Mouse (Mus musculus) limb, embryonic 10.5 days (tissue): ENCODE results near the gene Aoc3. TPM values are rescaled to one million over a fixed set of nuclear protein-coding genes. Genes with fewer than 3 reads are reported as not detected.

Experiments used
- DNase-seq: peaks from one replicate; pipeline ENCODE4 v3.0.0-alpha.2; 2017; ENCODE audit warnings: low spot score
- H3K27ac ChIP-seq: fragments of 300-500 bp; sonication (generic); 2 replicates; pipeline ENCODE4 v1.5.1; 2016; ENCODE audit warnings: mild to moderate bottlenecking
- H3K27me3 ChIP-seq: fragments of 300-500 bp; sonication (generic); 2 replicates; pipeline ENCODE4 v1.6.1; 2016; ENCODE audit warnings: low read depth, mild to moderate bottlenecking; ENCODE audit not compliant: poor library complexity, severe bottlenecking
- H3K36me3 ChIP-seq: fragments of 300-500 bp; sonication (generic); 2 replicates; pipeline ENCODE4 v1.6.1; 2016; ENCODE audit warnings: mild to moderate bottlenecking, moderate library complexity
- H3K4me1 ChIP-seq: fragments of 300-500 bp; sonication (generic); 2 replicates; pipeline ENCODE4 v1.6.1; 2016
- H3K4me3 ChIP-seq: fragments of 300-500 bp; sonication (generic); 2 replicates; pipeline ENCODE4 v1.5.1; 2016; ENCODE audit warnings: mild to moderate bottlenecking, moderate library complexity
- H3K9me3 ChIP-seq: fragments of 300-500 bp; sonication (generic); replicated peaks from 2 replicates; pipeline ENCODE4 v1.6.1; 2016; ENCODE audit warnings: mild to moderate bottlenecking
- WGBS: fragments of 180-500 bp; shearing (Covaris S2); methylation state at CpG from one replicate; pipeline ENCODE4 v1.1.7; 2016; 5-methylcytosine and 5-hydroxymethylcytosine counted together
- polyA plus RNA-seq: library from polyadenylated mRNA; unstranded; fragments of >200 nt; fragmentation: Nextera tagmentation; extraction: Ambion mirVana; gene quantifications from 2 replicates; pipeline ENCODE4 v1.2.1, GENCODE M21; 2016

The Aoc3 gene
- polyA plus RNA-seq, 1 experiment from 2014 or later, result 0.03 TPM

GRCm38 (mm10) chr11:101334023-101334422, 3.6 kb downstream of the Aoc3 start:
- H3K27ac ChIP-seq, result peak overlapping the region; percentile 77

GRCm38 (mm10) chr11:101334516-101334915, 4.1 kb downstream of the Aoc3 start:
- Histone ChIP-seq H3K9me3 (no peaks in the 10 kb centered on the region), H3K36me3 (no peaks in the 10 kb centered on the region), H3K27me3 (no peaks in the 10 kb centered on the region), H3K27ac (peak overlapping the region; percentile 77), H3K4me1 (peaks cover 42% of the 10 kb centered on the region), H3K4me3 (peak overlapping the region; percentile 19; the same call in 1 of the 2 replicates)
- 1% methylated on average over 6 of the region's 6 CpGs for WGBS
- peak; percentile 83 for DNase-seq

More at GRCm38 (mm10) chr11:101334023-101334422, 3.6 kb downstream of the Aoc3 start:
- Histone ChIP-seq H3K4me1 (peaks cover 42% of the 10 kb centered on the region), H3K27me3 (no peaks in the 10 kb centered on the region), H3K9me3 (no peaks in the 10 kb centered on the region), H3K36me3 (no peaks in the 10 kb centered on the region), H3K4me3 (peak overlapping the region; percentile 19; the same call in 1 of the 2 replicates)
- peak; percentile 53 for DNase-seq
- 25% methylated on average over 10 of the region's 10 CpGs for WGBS

GRCm38 (mm10) chr11:101335685-101336084, 5.3 kb downstream of the Aoc3 start:
- no peak overlapping the region for H3K4me3 ChIP-seq
- H3K4me1 ChIP-seq, result peaks cover 42% of the 10 kb centered on the region
- no peaks in the 10 kb centered on the region for H3K36me3 ChIP-seq
- 89% methylated on average over 9 of the region's 9 CpGs for WGBS
- H3K27ac ChIP-seq, result peak overlapping the region; percentile 56
- H3K9me3 ChIP-seq, result no peaks in the 10 kb centered on the region
- no peaks in the 10 kb centered on the region for H3K27me3 ChIP-seq
- DNase-seq, result no peak

- peaks cover 41% of the 10 kb centered on the region for H3K4me1 ChIP-seq
- H3K36me3 ChIP-seq, result no peaks in the 10 kb centered on the region
- 2% methylated on average over 9 of the region's 9 CpGs for WGBS
- H3K27ac ChIP-seq, result peak overlapping the region; percentile 78
- H3K4me3 ChIP-seq, result peak overlapping the region; percentile 49
- H3K27me3 ChIP-seq, result no peaks in the 10 kb centered on the region
- DNase-seq, result peak; percentile 58
- no peaks in the 10 kb centered on the region for H3K9me3 ChIP-seq
These were observed 7.8 kb downstream of the Aoc3 start for GRCm38 (mm10) chr11:101338123-101338760.

GRCm38 (mm10) chr11:101347083-101347775, 16.8 kb downstream of the Aoc3 start:
- Histone ChIP-seq H3K4me3 (no peak overlapping the region), H3K4me1 (peaks cover 22% of the 10 kb centered on the region), H3K27me3 (no peaks in the 10 kb centered on the region), H3K27ac (no peak overlapping the region), H3K36me3 (no peaks in the 10 kb centered on the region), H3K9me3 (no peaks in the 10 kb centered on the region)
- no peak for DNase-seq
- 72% methylated on average over 10 of the region's 10 CpGs for WGBS

DNA sequence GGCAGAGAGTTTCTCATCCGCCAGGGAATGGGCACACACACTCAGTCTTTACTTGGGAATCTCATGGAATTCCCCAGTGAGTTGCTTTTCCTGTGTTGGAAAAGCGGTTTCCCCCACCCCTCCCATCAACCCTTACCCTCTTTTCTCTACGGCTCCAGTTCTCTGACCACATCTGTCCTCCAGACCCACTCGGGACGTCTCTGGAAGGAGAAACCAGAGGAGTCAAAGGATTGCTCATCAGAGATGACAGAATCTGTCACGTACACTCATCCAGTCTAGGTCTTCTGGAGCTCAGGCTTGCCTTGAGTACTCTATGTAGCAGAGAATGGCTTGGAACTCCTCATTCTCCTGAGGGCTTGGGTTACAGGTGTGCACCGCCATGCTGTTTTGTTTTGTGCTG, 18.4 kb downstream of the Aoc3 start:
- Histone ChIP-seq H3K27ac (peak overlapping the region; percentile 36; the same call in 1 of the 2 replicates), H3K36me3 (no peaks in the 10 kb centered on the region), H3K4me3 (no peak overlapping the region), H3K9me3 (no peaks in the 10 kb centered on the region), H3K27me3 (no peaks in the 10 kb centered on the region), H3K4me1 (peaks cover 24% of the 10 kb centered on the region)
- 77% methylated on average over 7 of the region's 7 CpGs for WGBS
- no peak for DNase-seq

GRCm38 (mm10) chr11:101349216-101349615, 18.8 kb downstream of the Aoc3 start:
- DNase-seq, result no peak
- Histone ChIP-seq H3K27ac (peak overlapping the region; percentile 7; the same call in 1 of the 2 replicates), H3K27me3 (no peaks in the 10 kb centered on the region), H3K9me3 (no peaks in the 10 kb centered on the region), H3K4me3 (no peak overlapping the region), H3K36me3 (no peaks in the 10 kb centered on the region), H3K4me1 (peaks cover 24% of the 10 kb centered on the region)
- WGBS, result 70% methylated on average over 3 of the region's 3 CpGs

DNA sequence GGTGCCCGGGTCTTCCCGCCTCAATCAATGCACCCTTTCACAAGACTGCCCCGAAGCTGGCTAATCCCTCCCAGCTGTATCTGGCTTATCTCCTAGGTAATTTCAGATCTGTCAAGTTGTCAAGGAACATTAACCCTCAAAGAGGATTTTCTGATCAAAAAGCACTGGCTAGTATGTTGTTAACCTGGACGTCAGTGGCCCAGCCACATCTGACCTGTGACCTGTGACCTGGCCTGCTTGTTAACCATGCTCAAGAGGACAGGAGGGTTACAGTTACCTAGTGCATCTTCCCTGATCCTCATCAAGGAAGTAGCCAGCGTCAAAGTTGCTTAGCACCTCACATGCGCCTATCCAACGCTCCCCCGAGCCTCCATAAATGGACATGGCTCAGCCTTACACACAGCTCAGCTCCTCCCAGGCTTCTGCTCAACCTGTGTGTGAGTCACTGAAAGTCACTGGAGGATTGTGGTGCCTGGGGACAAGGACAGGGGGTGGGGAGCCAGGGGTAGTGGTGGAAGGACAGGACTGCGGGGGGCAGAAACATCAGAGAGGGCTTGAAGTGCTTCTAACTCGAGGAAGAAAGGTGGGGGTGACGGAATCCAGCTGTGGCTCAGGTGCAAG, 20.8 kb downstream of the Aoc3 start:
- Histone ChIP-seq H3K4me1 (peaks cover 24% of the 10 kb centered on the region), H3K27me3 (no peaks in the 10 kb centered on the region), H3K9me3 (no peaks in the 10 kb centered on the region), H3K4me3 (no peak overlapping the region), H3K36me3 (no peaks in the 10 kb centered on the region), H3K27ac (no peak overlapping the region)
- WGBS, result 41% methylated on average over 11 of the region's 11 CpGs
- DNase-seq, result no peak

GRCm38 (mm10) chr11:101351721-101352111, 21.3 kb downstream of the Aoc3 start:
- no peaks in the 10 kb centered on the region for H3K36me3 ChIP-seq
- H3K4me1 ChIP-seq, result peaks cover 24% of the 10 kb centered on the region
- no peaks in the 10 kb centered on the region for H3K27me3 ChIP-seq
- H3K4me3 ChIP-seq, result no peak overlapping the region
- DNase-seq, result peak; percentile 42
- 61% methylated on average over 3 of the region's 3 CpGs for WGBS
- H3K27ac ChIP-seq, result no peak overlapping the region
- H3K9me3 ChIP-seq, result no peaks in the 10 kb centered on the region

- Histone ChIP-seq H3K27ac (no peak overlapping the region), H3K36me3 (no peaks in the 10 kb centered on the region), H3K4me1 (peaks cover 24% of the 10 kb centered on the region), H3K4me3 (no peak overlapping the region), H3K27me3 (no peaks in the 10 kb centered on the region), H3K9me3 (no peaks in the 10 kb centered on the region)
- 91% methylated on average over 12 of the region's 12 CpGs for WGBS
- DNase-seq, result no peak
These were observed 23.0 kb downstream of the Aoc3 start for GRCm38 (mm10) chr11:101353436-101353835.

GRCm38 (mm10) chr11:101354438-101355010, 24.1 kb downstream of the Aoc3 start:
- Histone ChIP-seq H3K4me3 (no peak overlapping the region), H3K9me3 (no peaks in the 10 kb centered on the region), H3K36me3 (no peaks in the 10 kb centered on the region), H3K27me3 (no peaks in the 10 kb centered on the region), H3K4me1 (peaks cover 15% of the 10 kb centered on the region), H3K27ac (no peak overlapping the region)
- DNase-seq, result no peak
- WGBS, result 88% methylated on average over 5 of the region's 5 CpGs

DNA sequence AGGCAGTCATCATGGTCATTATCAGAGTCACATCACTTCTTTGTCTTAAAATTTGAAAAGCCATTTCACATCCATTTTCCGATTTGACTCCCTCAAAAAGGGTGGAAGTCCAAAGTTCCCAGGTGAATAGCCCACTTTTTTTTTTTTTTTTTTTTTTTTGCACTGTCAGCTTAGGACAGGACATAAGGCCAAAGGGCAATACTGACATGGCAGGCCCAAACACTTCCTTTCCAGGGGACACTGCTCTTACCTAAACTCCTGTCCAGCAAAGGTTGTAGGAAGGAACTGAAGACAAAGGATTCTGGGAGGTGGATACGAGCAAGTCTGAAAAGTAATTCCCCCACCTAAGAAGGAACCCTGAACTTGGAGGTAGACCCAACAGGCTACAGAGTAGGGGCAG, 25.5 kb downstream of the Aoc3 start:
- no peak for DNase-seq
- Histone ChIP-seq H3K27me3 (no peaks in the 10 kb centered on the region), H3K4me3 (no peak overlapping the region), H3K27ac (no peak overlapping the region), H3K4me1 (peaks cover 17% of the 10 kb centered on the region), H3K9me3 (no peaks in the 10 kb centered on the region), H3K36me3 (no peaks in the 10 kb centered on the region)
- 90% methylated on average over 2 of the region's 2 CpGs for WGBS
